10 mouse cellular contexts compared by ENCODE assay signal in genomic region chr11:87762702-87763385, GRCm38 (mm10). TPM values are rescaled to one million over a fixed set of nuclear protein-coding genes. Genes with fewer than 3 reads are reported as not detected.
DNase-seq lines count a peak whose midpoint lies in the region; ATAC-seq and TF ChIP-seq lines count a peak whose summit lies in the region.
"Had no signal": no experiment of that assay in that cellular context is flagged by ENCODE, and none has a peak within 500 bp of the region (broad histone marks: within the 10 kb centered on the region; RNA-seq: fewer than 3 reads in every experiment).

No protein-coding gene starts in this region.

- no peaks in the 10 kb centered on the region for H3K36me3 ChIP-seq in embryonic facial prominence, embryonic 15.5 days
- peaks cover 11% of the 10 kb centered on the region; the same call in 1 of the 2 replicates for H3K36me3 ChIP-seq in neural tube, embryonic 15.5 days

- WGBS in embryonic facial prominence, embryonic 15.5 days, result 42% methylated on average over 12 of the region's 12 CpGs
- WGBS in neural tube, embryonic 15.5 days, result 35% methylated on average over 12 of the region's 12 CpGs

- H3K9me3 ChIP-seq in embryonic facial prominence, embryonic 15.5 days (replicated peaks), result no peaks in the 10 kb centered on the region
- H3K9me3 ChIP-seq in neural tube, embryonic 15.5 days (replicated peaks), result no peaks in the 10 kb centered on the region

- 0 out of 2 replicates have a peak overlapping the region, but pooled peaks have one; percentile 91 for H3K4me2 ChIP-seq in embryonic facial prominence, embryonic 15.5 days (replicated peaks)
- H3K4me2 ChIP-seq in neural tube, embryonic 15.5 days, result peak overlapping the region; percentile 96

- intact Hi-C loops in left cerebral cortex, postnatal 36 days (cut with DNase I), result loop anchor here (2.0 to 5.0 kb wide), 2 partner anchors 101 to 158 kb away; partner anchors contain the start of genes Olfr464 and Rnf43
- intact Hi-C loops in gastrocnemius, adult 2 months (cut with DNase I), result no loop called here

- peak overlapping the region; percentile 50; the same call in 1 of the 2 replicates for H3K4me3 ChIP-seq in embryonic facial prominence, embryonic 15.5 days (replicated peaks)
- peak overlapping the region; percentile 71 for H3K4me3 ChIP-seq in neural tube, embryonic 15.5 days (replicated peaks)
- no peak overlapping the region for H3K4me3 ChIP-seq in gastrocnemius, adult 2 months

- no peak for ATAC-seq in embryonic facial prominence, embryonic 15.5 days (ENCODE audit: insufficient number of reproducible peaks, low FRiP score, low TSS enrichment, low read depth)
- ATAC-seq in neural tube, embryonic 15.5 days (ENCODE audit: low FRiP score), result no peak

- H3K9ac ChIP-seq in embryonic facial prominence, embryonic 15.5 days, result no peak overlapping the region
- H3K9ac ChIP-seq in neural tube, embryonic 15.5 days (replicated peaks), result peak overlapping the region; percentile 80

- H3K27ac ChIP-seq in embryonic facial prominence, embryonic 15.5 days (replicated peaks), result no peak overlapping the region
- H3K27ac ChIP-seq in neural tube, embryonic 15.5 days (replicated peaks), result peak overlapping the region; percentile 86
- H3K27ac ChIP-seq in gastrocnemius, adult 2 months, result no peak overlapping the region

- DNase-seq in left cerebral cortex, adult 18-20 months (ENCODE audit: low spot score in 2 of 2), result peak; percentile 21 to 26
- no peak for DNase-seq in left cerebral cortex, adult 11 months (ENCODE audit: low spot score)
- peak; percentile 37 to 41 for DNase-seq in left cerebral cortex, postnatal 36 days (ENCODE audit: low spot score in 2 of 2)
- DNase-seq in urinary bladder, postnatal 14 days (ENCODE audit: low spot score), result no peak
- DNase-seq in lung, postnatal 14 days, result no peak
- DNase-seq in gastrocnemius, adult 2 months, result no peak
- DNase-seq: spleen, adult 18-20 months had no signal

- H3K27me3 ChIP-seq in embryonic facial prominence, embryonic 15.5 days, result peaks cover 81% of the 10 kb centered on the region
- H3K27me3 ChIP-seq in neural tube, embryonic 15.5 days (replicated peaks), result peaks cover 10% of the 10 kb centered on the region

- peaks cover 25% of the 10 kb centered on the region for H3K4me1 ChIP-seq in embryonic facial prominence, embryonic 15.5 days
- H3K4me1 ChIP-seq in neural tube, embryonic 15.5 days, result peaks cover 57% of the 10 kb centered on the region

- TF ChIP-seq CTCF in gastrocnemius, adult 2 months (IDR thresholded peaks at IDR 0.05), result no peak

RNA-seq across cellular contexts. Expression of gene Tspoap1, which starts 2.5 kb away (rescaled TPM):
- 100 to 1,000 TPM; 172 to 177 TPM for total RNA-seq in left cerebral cortex, adult 18-20 months (2021)
- 4.0 and 5.9 TPM in 2 replicates for polyA plus RNA-seq in embryonic facial prominence, embryonic 15.5 days (2015; fragmentation: Nextera tagmentation; extraction: Ambion mirVana)
- 100 to 1,000 TPM; 158 to 214 TPM for total RNA-seq in left cerebral cortex, postnatal 36 days (2021)
- polyA plus RNA-seq in neural tube, embryonic 15.5 days (2015; fragmentation: Nextera tagmentation; extraction: Ambion mirVana), result 34.5 and 43.8 TPM in 2 replicates
- not detected for total RNA-seq in gastrocnemius, adult 2 months (2021)
- polyA plus RNA-seq: heart, postnatal 0 days had no signal

RNA-seq across cellular contexts. Expression of gene Supt4a, which starts 25.5 kb away (rescaled TPM):
- total RNA-seq in left cerebral cortex, adult 18-20 months (2021), result 10 to 100 TPM; 80.1 to 87.1 TPM
- 158 and 165 TPM in 2 replicates for polyA plus RNA-seq in embryonic facial prominence, embryonic 15.5 days (2015; fragmentation: Nextera tagmentation; extraction: Ambion mirVana)
- 10 to 100 TPM; 67.7 to 83.3 TPM for total RNA-seq in left cerebral cortex, postnatal 36 days (2021)
- 129 and 144 TPM in 2 replicates for polyA plus RNA-seq in neural tube, embryonic 15.5 days (2015; fragmentation: Nextera tagmentation; extraction: Ambion mirVana)
- 10 to 100 TPM; 36.8 TPM for total RNA-seq in gastrocnemius, adult 2 months (2021)

RNA-seq across cellular contexts. Expression of gene Mpo, which starts 30.5 kb away (rescaled TPM):
- total RNA-seq in left cerebral cortex, adult 18-20 months (2021), result under 1 TPM in 1 of 2 experiments, not detected in 1; 0.26 TPM
- polyA plus RNA-seq in embryonic facial prominence, embryonic 15.5 days (2015; fragmentation: Nextera tagmentation; extraction: Ambion mirVana), result 0.85 and 1.1 TPM in 2 replicates
- not detected for total RNA-seq in left cerebral cortex, postnatal 36 days (2021)
- polyA plus RNA-seq in neural tube, embryonic 15.5 days (2015; fragmentation: Nextera tagmentation; extraction: Ambion mirVana), result 0.51 and 2.5 TPM in 2 replicates
- not detected for total RNA-seq in gastrocnemius, adult 2 months (2021)

Comparison
In these comparisons a context has a peak if more than half of its experiments do, and no peak if none do; other contexts are left out.
1. DNase-seq: peak in left cerebral cortex, adult 18-20 months (2 of 2) and left cerebral cortex, postnatal 36 days (2 of 2); none in left cerebral cortex, adult 11 months (single experiment), urinary bladder, postnatal 14 days (single experiment), lung, postnatal 14 days (single experiment) and gastrocnemius, adult 2 months (single experiment).
2. RNA of gene Tspoap1, which starts 2.5 kb away (total RNA-seq): 158 to 214 TPM in left cerebral cortex, postnatal 36 days and 172 to 177 TPM in left cerebral cortex, adult 18-20 months; not detected in gastrocnemius, adult 2 months; every median in the first group is over 100 times any median in the second.